Mouse (Mus musculus) stomach, postnatal 0 days (tissue): ENCODE data around the gene Mrtfb.

Source experiments
- CTCF ChIP-seq: IDR thresholded peaks from 2 replicates; pipeline ENCODE4 v1.5.1; 2016; ENCODE audit warnings: antibody characterized with exemption, low read depth, mild to moderate bottlenecking, moderate library complexity
- EP300 ChIP-seq: optimal IDR thresholded peaks from 2 replicates; pipeline ENCODE3; 2016; ENCODE audit warnings: antibody characterized with exemption

- TF ChIP-seq CTCF (no peak), EP300 (no peak)
Observed at GRCm38 (mm10) chr16:13430940-13431339, 174.7 kb downstream of the Mrtfb start.
